Mouse (Mus musculus): ENCODE measurements around the gene Xk.
"Not testable (repeated sequence)": the region's sequence is repeated elsewhere in the genome, so short reads cannot be mapped to it uniquely, and the experiment has no call there.

Gene Xk

GRCm38 (mm10) chrX:9272460-9273361 lies at the start of gene Xk:
Gene Xk, plus strand, starts transcription at chrX:9272756.
- peak; percentile 86 for DNase-seq

GRCm38 (mm10) chrX:9227105-9227504 lies 45.5 kb upstream of the Xk start:
- no peak for DNase-seq

GRCm38 (mm10) chrX:9240737-9241591 lies 31.6 kb upstream of the Xk start:
- DNase-seq = no peak

DNA sequence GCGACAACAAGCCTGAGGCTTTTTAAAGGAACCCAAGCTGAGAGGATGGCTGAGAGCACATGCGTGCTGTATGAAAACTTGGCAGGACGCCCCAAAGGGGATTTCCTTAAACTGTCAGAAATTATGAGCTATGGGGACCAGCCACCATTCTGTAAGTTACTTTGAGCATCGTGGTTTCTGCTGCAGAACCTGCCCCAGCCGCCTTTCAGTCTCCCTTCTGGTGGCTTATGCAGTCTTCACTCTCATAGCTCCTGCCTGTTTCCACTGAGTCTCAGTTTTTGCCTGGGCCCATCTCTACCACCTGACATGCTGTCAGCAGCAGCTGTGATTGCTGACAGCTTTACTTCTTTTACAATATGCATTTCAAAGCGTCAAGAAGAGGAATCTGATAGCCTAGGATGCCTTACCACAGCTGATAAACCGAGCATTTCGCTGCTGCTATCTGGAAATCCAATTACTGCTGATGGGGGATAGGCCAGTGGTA lies 29.1 kb upstream of the Xk start:
- peak; percentile 12 for DNase-seq

DNA sequence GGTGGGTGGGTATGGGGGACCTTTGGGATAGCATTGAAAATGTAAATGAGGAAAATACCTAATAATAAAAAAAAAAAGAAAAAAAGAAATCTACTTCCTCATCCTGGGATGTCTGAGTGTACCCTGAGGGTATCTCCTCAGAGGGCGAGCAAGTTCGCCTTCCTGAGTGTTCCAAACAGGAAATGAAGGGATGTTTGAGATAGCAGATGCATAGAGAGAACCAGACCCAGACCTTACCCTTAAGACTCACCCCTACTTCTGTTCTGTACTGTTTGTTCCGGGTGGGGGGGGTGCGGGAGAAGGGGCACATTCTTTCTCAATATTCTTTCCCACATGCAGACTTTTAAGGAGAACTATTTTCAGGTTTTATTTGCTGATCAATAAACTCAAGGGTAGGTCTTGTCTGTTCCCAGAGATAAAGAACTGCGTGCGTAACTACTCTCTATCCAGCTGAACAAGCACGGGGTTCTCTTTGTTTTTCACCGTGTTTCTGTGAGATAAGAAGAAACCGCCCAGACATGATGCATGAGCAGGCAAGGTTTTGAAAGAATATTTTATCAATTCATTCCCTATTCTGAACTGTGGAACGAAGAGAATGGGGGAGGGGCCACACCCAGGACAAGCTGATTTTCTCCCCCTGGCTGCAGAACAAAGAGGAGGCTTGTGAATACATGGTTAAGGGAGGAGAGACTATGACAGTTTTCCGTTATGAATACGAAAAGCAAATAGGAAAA lies 27.8 kb upstream of the Xk start:
- DNase-seq = peak; percentile 79

GRCm38 (mm10) chrX:9248911-9249310 lies 23.6 kb upstream of the Xk start:
- no peak for DNase-seq

- DNase-seq = peak; percentile 52
These were observed 18.6 kb upstream of the Xk start for GRCm38 (mm10) chrX:9253990-9254389.

DNA sequence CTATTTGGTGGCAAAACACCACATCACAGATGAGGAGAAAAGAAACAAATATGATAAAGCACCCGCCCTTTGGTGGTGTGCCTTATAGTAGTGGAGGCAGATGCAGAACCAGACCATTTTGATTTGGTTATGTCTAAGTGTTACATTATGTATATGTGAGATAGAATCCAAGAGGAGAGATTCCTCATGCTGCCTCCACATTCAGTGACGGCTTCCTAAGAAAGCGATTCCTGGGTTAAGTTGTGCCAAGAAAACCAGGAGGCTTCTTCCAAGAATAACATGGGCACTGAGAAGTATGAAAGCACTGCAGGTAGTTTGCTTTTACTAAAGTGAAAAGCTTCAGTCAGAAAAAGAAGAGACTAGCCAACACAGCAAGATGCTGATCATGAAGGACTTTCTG lies 17.7 kb upstream of the Xk start:
- DNase-seq = no peak

DNA sequence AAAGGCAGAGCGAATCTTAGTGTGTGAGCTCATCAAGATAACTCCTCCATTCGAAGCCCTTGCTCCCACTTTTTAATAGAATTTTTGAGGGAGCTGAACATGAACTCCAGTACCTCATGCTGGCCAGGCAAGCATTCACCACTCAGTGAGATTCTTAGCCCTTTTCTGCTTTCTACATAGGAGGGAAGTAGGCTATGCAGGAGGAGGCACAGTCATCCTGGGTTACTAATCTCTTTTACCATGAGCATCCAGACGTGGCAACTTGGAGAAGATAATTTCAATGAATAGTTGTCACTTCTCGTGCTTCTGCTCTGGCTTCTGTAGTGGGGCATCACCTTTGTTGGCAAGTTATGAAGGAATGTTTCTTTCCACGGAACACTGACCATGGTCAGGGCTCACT lies 15.8 kb upstream of the Xk start, which contains the start of gene Gm14862:
Gene Gm14862, minus strand, starts transcription at position 134 of the 400 bp plus-strand sequence.
- peak; percentile 39 for DNase-seq

- peak; percentile 55 for DNase-seq
These were observed 14.7 kb upstream of the Xk start for GRCm38 (mm10) chrX:9257831-9258230.

GRCm38 (mm10) chrX:9259267-9259666 lies 13.3 kb upstream of the Xk start:
- DNase-seq = no peak

GRCm38 (mm10) chrX:9271112-9271511 lies 1.4 kb upstream of the Xk start:
- no peak for DNase-seq

DNA sequence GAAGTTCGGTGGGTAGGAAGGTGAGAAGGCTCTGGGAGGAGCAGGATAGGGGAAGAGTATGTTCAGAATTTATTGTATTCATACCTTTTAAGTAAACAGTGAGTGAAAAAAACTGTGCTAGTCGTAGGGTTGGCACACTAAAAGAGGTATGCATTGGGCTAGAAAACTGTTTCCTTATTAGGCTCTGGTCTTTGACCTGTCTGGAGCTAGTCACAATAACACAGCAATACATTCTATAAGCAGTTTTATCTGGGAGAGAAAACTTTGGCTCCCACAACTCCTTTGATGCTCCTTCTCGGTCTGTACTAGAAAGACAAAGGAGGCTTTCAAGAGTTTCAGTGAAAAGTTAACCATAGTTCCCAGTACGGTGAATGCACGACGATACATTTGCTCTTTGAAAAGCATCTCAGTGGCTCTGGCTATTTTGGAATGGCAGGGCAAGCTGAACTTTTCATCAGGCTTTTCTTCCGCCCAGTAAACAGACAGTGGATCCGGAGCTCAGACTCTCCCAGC lies 553 bp upstream of the Xk start:
- no peak for DNase-seq

GRCm38 (mm10) chrX:9273377-9274002 lies 934 bp downstream of the Xk start:
- no peak for DNase-seq

GRCm38 (mm10) chrX:9274321-9274720 lies 1.8 kb downstream of the Xk start:
- peak; percentile 58 for DNase-seq

- DNase-seq = not testable (repeated sequence)
These were observed 10.9 kb downstream of the Xk start, which contains the start of gene H2al1m for GRCm38 (mm10) chrX:9283464-9283863. Gene H2al1m, plus strand, starts transcription at chrX:9283764.

DNA sequence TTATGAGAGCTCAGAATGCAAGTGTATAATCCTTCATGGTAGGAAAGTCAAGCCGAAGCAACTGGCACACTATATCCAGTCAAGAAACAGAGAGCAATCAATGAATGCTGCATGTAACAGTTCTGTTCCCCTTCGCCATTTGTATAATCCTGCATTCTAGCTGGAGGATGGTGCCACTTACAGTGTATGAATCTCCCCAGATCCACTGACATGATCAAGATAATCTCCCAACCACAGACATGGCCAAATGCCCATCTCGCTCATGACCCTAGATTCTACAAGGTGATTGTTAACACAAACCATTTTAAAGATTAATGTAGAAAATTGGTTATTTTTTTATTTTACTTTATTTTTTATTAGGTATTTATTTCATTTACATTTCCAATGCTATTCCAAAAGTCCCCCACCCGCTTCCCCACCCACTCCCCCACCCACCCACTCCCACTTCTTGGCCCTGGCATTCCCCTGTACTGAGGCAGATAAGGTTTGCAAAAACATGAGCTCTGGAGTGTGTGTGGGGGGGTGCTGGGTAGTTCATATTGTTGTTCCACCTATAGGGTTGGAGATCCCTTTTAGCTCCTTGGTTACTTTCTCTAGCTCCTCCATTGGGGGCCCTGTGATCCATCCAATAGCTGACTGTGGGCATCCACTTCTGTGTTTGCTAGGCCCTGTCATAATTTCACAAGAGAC lies 20.7 kb downstream of the Xk start:
- peak; percentile 31 for DNase-seq

- DNase-seq = peak; percentile 65
These were observed 25.9 kb downstream of the Xk start for GRCm38 (mm10) chrX:9298413-9298864.

DNA sequence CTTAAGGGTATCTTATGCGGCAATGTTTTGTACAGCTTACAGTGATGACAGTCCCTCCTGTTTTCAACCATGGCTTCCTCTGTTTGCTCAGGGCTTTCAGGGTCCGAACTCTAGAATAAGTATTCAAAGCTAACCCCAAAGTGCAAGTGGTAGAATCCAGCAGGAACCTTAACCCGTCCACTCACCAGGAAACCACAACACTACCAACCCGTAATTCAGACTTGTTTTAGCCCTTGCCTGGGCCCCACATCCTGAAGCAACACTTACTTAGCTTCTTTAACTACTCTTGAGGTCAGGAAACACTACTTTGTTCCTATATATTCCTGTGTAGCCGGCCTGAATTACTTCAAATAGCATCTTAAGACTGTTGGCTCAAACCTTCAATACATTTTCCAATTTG lies 30.2 kb downstream of the Xk start:
- DNase-seq = no peak

DNA sequence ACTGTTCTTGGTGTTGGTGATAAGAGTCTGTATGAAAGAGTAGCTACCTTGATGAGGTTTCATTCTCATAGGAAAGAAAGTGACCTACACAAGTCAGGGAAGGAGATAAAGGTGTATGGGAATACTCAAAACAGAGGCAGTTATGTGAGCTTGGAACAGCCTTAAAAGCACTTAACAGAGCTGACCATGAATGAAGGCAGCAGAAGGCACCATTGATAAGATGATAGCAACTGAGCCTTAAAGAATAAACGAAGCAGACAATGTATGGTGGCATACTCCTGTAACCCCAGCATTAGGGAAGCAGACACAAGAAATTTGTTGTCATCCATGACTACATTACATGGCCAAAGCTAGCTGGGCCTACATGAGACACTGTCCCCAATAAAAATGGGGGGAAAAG lies 30.9 kb downstream of the Xk start:
- DNase-seq = no peak

GRCm38 (mm10) chrX:9316457-9316856 lies 43.9 kb downstream of the Xk start:
- DNase-seq = not testable (repeated sequence)
